Mouse (Mus musculus): Measurements from ENCODE around the gene Ctsr. TPM values are rescaled to one million over a fixed set of nuclear protein-coding genes. Genes with fewer than 3 reads are reported as not detected.
"Not testable (repeated sequence)": the region's sequence is repeated elsewhere in the genome, so short reads cannot be mapped to it uniquely, and the experiment has no call there.

Gene Ctsr
- not detected for total RNA-seq (2021)

GRCm38 (mm10) chr13:61164156-61164555 is at the start of gene Ctsr:
TSS of gene Ctsr (minus strand) at chr13:61164256.
- DNase-seq (ENCODE audit: extremely low spot score in 1 of 2, low spot score in 1 of 2), result no peak

GRCm38 (mm10) chr13:61203310-61203709 is 39.3 kb upstream of the Ctsr start, which contains the start of gene Cts6:
TSS of gene Cts6 (minus strand) at chr13:61203410.
- DNase-seq (ENCODE audit: extremely low spot score in 1 of 2, low spot score in 1 of 2), result no peak

- DNase-seq (ENCODE audit: extremely low spot score in 1 of 2, low spot score in 1 of 2), result not testable (repeated sequence)
Measured at GRCm38 (mm10) chr13:61185151-61185933, 21.3 kb upstream of the Ctsr start.

- DNase-seq (ENCODE audit: extremely low spot score in 1 of 2, low spot score in 1 of 2), result no peak
Measured at GRCm38 (mm10) chr13:61164622-61165021, 566 bp upstream of the Ctsr start.

Other genes starting within 250 kb of the Ctsr start
- gene Gm49393, start 228.7 kb downstream of the Ctsr start, total RNA-seq (2021), result not detected
- 1 to 10 TPM in 1 of 2 experiments, not detected in 1; 1.1 TPM for gene Gm49391, start 227.7 kb downstream of the Ctsr start, total RNA-seq (2021)
- 10 to 100 TPM; 14.6 to 16.8 TPM for gene Ctla2a, start 227.6 kb downstream of the Ctsr start, total RNA-seq (2021)
- not detected for gene Tpbpa, start 222.3 kb downstream of the Ctsr start, total RNA-seq (2021)
- not detected for gene Ctsj, start 158.3 kb downstream of the Ctsr start, total RNA-seq (2021)
- not detected for gene Ctsq, start 123.6 kb downstream of the Ctsr start, total RNA-seq (2021)
- gene Cts6, start 39.2 kb upstream of the Ctsr start, total RNA-seq (2021), result not detected
- not detected for gene Cts8, start 91.1 kb upstream of the Ctsr start, total RNA-seq (2021)
- gene Gm49398, start 124.6 kb upstream of the Ctsr start, total RNA-seq (2021), result not detected
- gene Cts7, start 193.9 kb upstream of the Ctsr start, total RNA-seq (2021), result not detected